In genomic region chrX:166328904-166329451, GRCm38 (mm10) we compare ENCODE assay signal across 8 mouse cellular contexts.
DNase-seq lines count a peak whose midpoint lies in the region; ATAC-seq lines count a peak whose summit lies in the region.

No protein-coding gene starts in this region.

- H3K4me1 ChIP-seq in hindbrain, embryonic 15.5 days (replicated peaks), result peaks cover 18% of the 10 kb centered on the region; the same call in 1 of the 2 replicates
- H3K4me1 ChIP-seq in midbrain, embryonic 12.5 days, result peaks cover 8% of the 10 kb centered on the region; the same call in 1 of the 2 replicates
- H3K4me1 ChIP-seq in intestine, embryonic 15.5 days (replicated peaks), result no peaks in the 10 kb centered on the region
- no peaks in the 10 kb centered on the region for H3K4me1 ChIP-seq in intestine, embryonic 16.5 days (ENCODE audit: control insufficient read depth, insufficient read depth, low read length)

- no peaks in the 10 kb centered on the region for H3K27me3 ChIP-seq in hindbrain, embryonic 15.5 days
- peaks cover 17% of the 10 kb centered on the region; the same call in 1 of the 2 replicates for H3K27me3 ChIP-seq in midbrain, embryonic 12.5 days
- H3K27me3 ChIP-seq in intestine, embryonic 15.5 days (replicated peaks), result no peaks in the 10 kb centered on the region
- H3K27me3 ChIP-seq in intestine, embryonic 16.5 days (replicated peaks; ENCODE audit: control insufficient read depth, insufficient read depth, low read length), result 0 out of 2 replicates have a peak, but pooled peaks cover 5% of the 10 kb centered on the region

- H3K9me3 ChIP-seq in hindbrain, embryonic 15.5 days, result no peaks in the 10 kb centered on the region
- H3K9me3 ChIP-seq in midbrain, embryonic 12.5 days, result no peaks in the 10 kb centered on the region
- H3K9me3 ChIP-seq in intestine, embryonic 15.5 days, result no peaks in the 10 kb centered on the region
- H3K9me3 ChIP-seq in intestine, embryonic 16.5 days (ENCODE audit: control insufficient read depth, low read length), result no peaks in the 10 kb centered on the region

- peak; percentile 22 for DNase-seq in right cerebral cortex, postnatal 14 days
- no peak for DNase-seq in right cerebral cortex, adult 2 months (ENCODE audit: low spot score in 2 of 2)
- peak; percentile 73 for DNase-seq in embryo, embryonic 11 days

- no peak overlapping the region for H3K9ac ChIP-seq in hindbrain, embryonic 15.5 days
- no peak overlapping the region for H3K9ac ChIP-seq in midbrain, embryonic 12.5 days (replicated peaks)
- no peak overlapping the region for H3K9ac ChIP-seq in intestine, embryonic 15.5 days
- H3K9ac ChIP-seq in intestine, embryonic 16.5 days (ENCODE audit: low read depth, low read length), result no peak overlapping the region

- H3K4me2 ChIP-seq in hindbrain, embryonic 15.5 days, result peak overlapping the region; percentile 21; the same call in 1 of the 2 replicates
- peak overlapping the region; percentile 15; the same call in 1 of the 2 replicates for H3K4me2 ChIP-seq in midbrain, embryonic 12.5 days (replicated peaks)
- no peak overlapping the region for H3K4me2 ChIP-seq in intestine, embryonic 15.5 days (replicated peaks)
- no peak overlapping the region for H3K4me2 ChIP-seq in intestine, embryonic 16.5 days (ENCODE audit: low read depth, low read length)

- peak; percentile 91 for ATAC-seq in hindbrain, embryonic 15.5 days (ENCODE audit: low FRiP score, low read depth)
- ATAC-seq in midbrain, embryonic 12.5 days (ENCODE audit: low FRiP score, low read depth), result peak; percentile 98
- ATAC-seq in intestine, embryonic 15.5 days, result no peak; the same call in 1 of the 2 replicates
- no peak for ATAC-seq in intestine, embryonic 16.5 days
- ATAC-seq in megakaryocyte-erythroid progenitor cell, adult 5-6 weeks (replicated peaks; ENCODE audit: low FRiP score, low TSS enrichment, poor library complexity, severe bottlenecking), result no peak; the same call in 1 of the 2 replicates

- no peak overlapping the region for H3K4me3 ChIP-seq in hindbrain, embryonic 15.5 days
- H3K4me3 ChIP-seq in midbrain, embryonic 12.5 days, result no peak overlapping the region
- H3K4me3 ChIP-seq in intestine, embryonic 15.5 days (replicated peaks), result no peak overlapping the region
- H3K4me3 ChIP-seq in intestine, embryonic 16.5 days (ENCODE audit: low read length), result no peak overlapping the region

- H3K27ac ChIP-seq in hindbrain, embryonic 15.5 days (replicated peaks), result peak overlapping the region; percentile 75
- H3K27ac ChIP-seq in midbrain, embryonic 12.5 days (replicated peaks), result peak overlapping the region; percentile 88
- no peak overlapping the region for H3K27ac ChIP-seq in intestine, embryonic 15.5 days
- H3K27ac ChIP-seq in intestine, embryonic 16.5 days (ENCODE audit: low read length), result no peak overlapping the region

- H3K36me3 ChIP-seq in hindbrain, embryonic 15.5 days, result no peaks in the 10 kb centered on the region
- H3K36me3 ChIP-seq in midbrain, embryonic 12.5 days, result no peaks in the 10 kb centered on the region
- H3K36me3 ChIP-seq in intestine, embryonic 15.5 days, result no peaks in the 10 kb centered on the region
- H3K36me3 ChIP-seq in intestine, embryonic 16.5 days (ENCODE audit: control insufficient read depth, insufficient read depth, low read length), result no peaks in the 10 kb centered on the region

- WGBS in hindbrain, embryonic 15.5 days, result 14% methylated on average over 9 of the region's 9 CpGs
- 20% methylated on average over 9 of the region's 9 CpGs for WGBS in midbrain, embryonic 12.5 days
- 34% methylated on average over 9 of the region's 9 CpGs for WGBS in intestine, embryonic 15.5 days
- 29% methylated on average over 9 of the region's 9 CpGs for WGBS in intestine, embryonic 16.5 days

Comparison
In these comparisons a context has a peak if more than half of its experiments do, and no peak if none do; other contexts are left out.
1. DNase-seq: peak in right cerebral cortex, postnatal 14 days (single experiment) and embryo, embryonic 11 days (single experiment); none in right cerebral cortex, adult 2 months (0 of 2).
2. ATAC-seq: peak in hindbrain, embryonic 15.5 days (single experiment) and midbrain, embryonic 12.5 days (single experiment); none in intestine, embryonic 15.5 days (single experiment), intestine, embryonic 16.5 days (single experiment) and megakaryocyte-erythroid progenitor cell, adult 5-6 weeks (single experiment).
3. H3K27ac ChIP-seq: peak in hindbrain, embryonic 15.5 days (single experiment) and midbrain, embryonic 12.5 days (single experiment); none in intestine, embryonic 15.5 days (single experiment) and intestine, embryonic 16.5 days (single experiment).
4. H3K4me2 ChIP-seq: peak in hindbrain, embryonic 15.5 days (single experiment) and midbrain, embryonic 12.5 days (single experiment); none in intestine, embryonic 15.5 days (single experiment) and intestine, embryonic 16.5 days (single experiment).